Mouse (Mus musculus) limb, embryonic 12.5 days (tissue): Measurements from ENCODE around the gene Grm3. TPM values are rescaled to one million over a fixed set of nuclear protein-coding genes. Genes with fewer than 3 reads are reported as not detected.

Experiments
- ATAC-seq: fragments of 200-750 bp; cut with Nextera tagmentation; 2 replicates; pipeline ENCODE4 v1.8.0; 2017; ENCODE audit warnings: low read depth, moderate TSS enrichment; ENCODE audit not compliant: insufficient number of reproducible peaks, insufficient read depth, low FRiP score, low TSS enrichment
- H3K27ac ChIP-seq: fragments of 300-500 bp; sonication (generic); 2 replicates; pipeline ENCODE4 v1.5.1; 2016; ENCODE audit warnings: mild to moderate bottlenecking, moderate library complexity
- H3K27me3 ChIP-seq: fragments of 300-500 bp; sonication (generic); 2 replicates; pipeline ENCODE4 v1.6.1; 2016; ENCODE audit warnings: mild to moderate bottlenecking, moderate library complexity
- H3K36me3 ChIP-seq: fragments of 300-500 bp; sonication (generic); 2 replicates; pipeline ENCODE4 v1.6.1; 2016; ENCODE audit warnings: mild to moderate bottlenecking, moderate library complexity
- H3K4me1 ChIP-seq: fragments of 300-500 bp; sonication (generic); replicated peaks from 2 replicates; pipeline ENCODE4 v1.6.1; 2016
- H3K4me2 ChIP-seq: fragments of 300-500 bp; sonication (generic); 2 replicates; pipeline ENCODE4 v1.6.1; 2016; ENCODE audit warnings: mild to moderate bottlenecking, moderate library complexity
- H3K4me3 ChIP-seq: fragments of 300-500 bp; sonication (generic); replicated peaks from 2 replicates; pipeline ENCODE4 v1.5.1; 2016; ENCODE audit warnings: mild to moderate bottlenecking
- H3K9ac ChIP-seq: fragments of 300-500 bp; sonication (generic); replicated peaks from 2 replicates; pipeline ENCODE4 v1.6.1; 2016; ENCODE audit warnings: mild to moderate bottlenecking, moderate library complexity
- H3K9me3 ChIP-seq: fragments of 300-500 bp; sonication (generic); 2 replicates; pipeline ENCODE4 v1.6.1; 2016; ENCODE audit warnings: mild to moderate bottlenecking, moderate library complexity
- WGBS: fragments of 180-500 bp; shearing (Covaris S2); methylation state at CpG from one replicate; pipeline ENCODE4 v1.1.7; 2016; 5-methylcytosine and 5-hydroxymethylcytosine counted together
- polyA plus RNA-seq: library from polyadenylated mRNA; unstranded; fragments of >200 nt; fragmentation: Nextera tagmentation; extraction: Ambion mirVana; gene quantifications from 2 replicates; pipeline ENCODE4 v1.2.1, GENCODE M21; 2016

Gene Grm3
- polyA plus RNA-seq, 1 experiment from 2014 or later = 0.39 TPM

DNA sequence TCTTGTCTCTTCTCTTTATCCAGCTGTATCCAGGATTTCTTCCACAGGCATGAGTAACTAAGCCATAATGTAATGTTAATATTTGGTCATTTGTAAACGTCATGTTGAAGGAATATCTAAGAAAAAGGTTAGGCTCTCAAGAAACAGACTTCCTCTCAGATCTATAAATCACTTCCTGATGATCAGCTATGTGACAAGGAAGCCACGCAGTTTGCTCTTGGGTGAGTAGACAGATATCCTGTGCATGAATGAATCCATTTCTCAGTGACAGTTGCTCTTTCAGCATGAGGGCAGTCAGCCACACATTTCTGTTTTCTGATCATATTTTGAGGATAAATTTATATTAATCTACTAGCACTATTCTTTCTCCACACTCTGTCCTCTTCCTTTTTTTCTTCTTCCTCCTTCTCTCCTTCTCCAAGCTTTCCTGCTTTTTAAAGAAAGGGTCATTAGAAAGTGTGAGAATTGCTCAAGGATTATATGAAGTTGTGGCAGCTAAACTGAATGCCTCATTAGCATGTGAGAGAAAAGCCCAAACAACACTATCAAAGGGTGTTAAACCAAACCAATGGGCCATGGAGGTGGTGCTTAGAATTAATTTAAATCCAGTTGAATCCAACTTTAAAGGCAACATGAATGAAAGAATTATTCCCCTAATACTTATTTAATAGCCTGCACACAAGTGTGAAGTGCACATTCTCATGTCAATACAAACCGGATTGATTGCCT is 22.1 kb downstream of the Grm3 start:
- Histone ChIP-seq H3K4me1 (no peaks in the 10 kb centered on the region), H3K4me2 (no peak overlapping the region), H3K4me3 (no peak overlapping the region), H3K27ac (no peak overlapping the region), H3K36me3 (no peaks in the 10 kb centered on the region), H3K9ac (no peak overlapping the region), H3K27me3 (no peaks in the 10 kb centered on the region), H3K9me3 (no peaks in the 10 kb centered on the region)
- ATAC-seq = no peak
- WGBS = 27% methylated on average over 3 of the region's 3 CpGs

- 91% methylated on average over 1 of the region's 1 CpGs for WGBS
- Histone ChIP-seq H3K9me3 (no peaks in the 10 kb centered on the region), H3K9ac (no peak overlapping the region), H3K27ac (no peak overlapping the region), H3K4me2 (no peak overlapping the region), H3K36me3 (no peaks in the 10 kb centered on the region), H3K4me3 (no peak overlapping the region), H3K4me1 (no peaks in the 10 kb centered on the region), H3K27me3 (no peaks in the 10 kb centered on the region)
- no peak for ATAC-seq
These were observed 32.6 kb downstream of the Grm3 start for GRCm38 (mm10) chr5:9692333-9692732.

DNA sequence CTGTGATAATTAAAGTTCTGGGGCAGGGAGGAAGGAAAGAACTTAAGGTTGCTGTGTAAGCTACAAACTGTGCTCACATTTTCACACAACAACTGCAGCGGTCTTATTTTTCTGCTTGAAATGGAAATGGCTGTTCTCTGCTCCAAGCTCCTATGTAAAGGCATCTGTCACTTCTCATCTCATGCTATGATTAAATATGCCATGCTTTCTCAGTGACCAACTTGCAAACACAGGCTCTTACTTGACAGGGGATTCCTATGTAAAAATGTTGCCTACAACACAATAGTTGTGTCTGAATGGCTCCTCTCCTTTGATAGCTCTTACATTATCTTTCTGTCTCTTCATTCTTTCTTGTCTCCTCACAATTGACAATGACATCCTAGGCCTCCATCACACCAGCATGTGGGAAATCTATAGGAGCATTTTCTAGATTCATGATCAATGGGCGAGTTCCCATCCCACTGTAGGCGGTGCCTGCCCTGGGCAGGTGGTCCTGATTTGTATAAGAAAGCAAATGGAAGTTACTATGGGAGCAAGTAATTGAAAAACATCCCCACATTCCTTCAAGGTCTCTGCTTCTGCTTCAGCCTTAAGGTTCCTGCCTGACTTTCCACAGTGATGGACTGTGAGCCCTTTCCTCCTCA is 34.2 kb downstream of the Grm3 start:
- no peak for ATAC-seq
- H3K4me1 ChIP-seq = no peaks in the 10 kb centered on the region
- H3K9ac ChIP-seq = no peak overlapping the region
- H3K36me3 ChIP-seq = no peaks in the 10 kb centered on the region
- H3K9me3 ChIP-seq = no peaks in the 10 kb centered on the region
- no peak overlapping the region for H3K27ac ChIP-seq
- WGBS = 48% methylated on average over 3 of the region's 3 CpGs
- H3K27me3 ChIP-seq = no peaks in the 10 kb centered on the region
- H3K4me2 ChIP-seq = no peak overlapping the region
- H3K4me3 ChIP-seq = no peak overlapping the region

GRCm38 (mm10) chr5:9690192-9690591 is 34.8 kb downstream of the Grm3 start:
- no peak overlapping the region for H3K4me3 ChIP-seq
- H3K9ac ChIP-seq = no peak overlapping the region
- no peak overlapping the region for H3K4me2 ChIP-seq
- no peak overlapping the region for H3K27ac ChIP-seq
- no peaks in the 10 kb centered on the region for H3K27me3 ChIP-seq
- ATAC-seq = no peak
- no peaks in the 10 kb centered on the region for H3K9me3 ChIP-seq
- 36% methylated on average over 1 of the region's 1 CpGs for WGBS
- H3K4me1 ChIP-seq = no peaks in the 10 kb centered on the region
- H3K36me3 ChIP-seq = no peaks in the 10 kb centered on the region

DNA sequence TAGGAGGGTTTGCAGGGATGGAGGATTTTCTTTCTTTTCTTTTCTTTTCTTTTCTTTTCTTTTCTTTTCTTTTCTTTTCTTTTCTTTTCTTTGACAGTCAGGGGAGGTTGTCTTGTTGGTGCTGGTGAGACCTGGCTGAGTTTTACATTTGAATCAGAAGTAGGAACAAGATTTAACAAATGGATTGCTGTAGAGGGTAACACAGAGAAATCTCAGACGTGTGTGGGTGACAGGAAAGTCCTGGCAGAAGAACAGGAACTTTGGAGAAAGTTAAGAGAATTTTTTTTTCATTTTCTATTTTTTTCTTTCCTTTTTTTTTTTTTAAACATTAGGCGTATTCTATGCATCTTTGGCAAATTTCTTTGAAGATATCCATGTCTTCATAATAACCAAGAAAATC is 41.8 kb downstream of the Grm3 start:
- Histone ChIP-seq H3K4me3 (no peak overlapping the region), H3K27me3 (no peaks in the 10 kb centered on the region), H3K9ac (no peak overlapping the region), H3K36me3 (no peaks in the 10 kb centered on the region), H3K4me2 (no peak overlapping the region), H3K27ac (no peak overlapping the region), H3K9me3 (no peaks in the 10 kb centered on the region), H3K4me1 (no peaks in the 10 kb centered on the region)
- ATAC-seq = no peak
- 71% methylated on average over 2 of the region's 2 CpGs for WGBS

DNA sequence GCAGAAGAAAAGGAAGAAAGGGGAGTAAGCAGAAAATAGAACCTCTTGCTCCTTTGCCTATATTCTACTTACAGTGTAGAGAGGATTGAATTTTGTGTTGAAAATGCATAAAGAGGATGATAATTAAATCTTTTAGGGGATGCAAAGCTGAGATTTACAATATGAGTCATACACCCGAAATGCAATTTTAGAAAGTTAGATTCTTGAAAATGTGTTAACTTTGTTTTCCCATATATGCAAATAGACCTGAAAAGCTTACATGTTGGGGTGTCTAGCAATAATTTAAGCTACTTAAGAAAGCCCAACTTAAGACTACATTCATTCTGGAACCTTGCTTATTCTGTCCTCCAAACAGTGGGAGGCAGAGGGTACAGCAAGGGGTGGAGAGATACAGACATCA is 56.0 kb downstream of the Grm3 start:
- Histone ChIP-seq H3K9ac (no peak overlapping the region), H3K4me3 (no peak overlapping the region), H3K4me2 (no peak overlapping the region), H3K4me1 (no peaks in the 10 kb centered on the region), H3K27me3 (no peaks in the 10 kb centered on the region), H3K36me3 (no peaks in the 10 kb centered on the region), H3K27ac (no peak overlapping the region), H3K9me3 (no peaks in the 10 kb centered on the region)
- ATAC-seq = no peak
- 91% methylated on average over 1 of the region's 1 CpGs for WGBS

DNA sequence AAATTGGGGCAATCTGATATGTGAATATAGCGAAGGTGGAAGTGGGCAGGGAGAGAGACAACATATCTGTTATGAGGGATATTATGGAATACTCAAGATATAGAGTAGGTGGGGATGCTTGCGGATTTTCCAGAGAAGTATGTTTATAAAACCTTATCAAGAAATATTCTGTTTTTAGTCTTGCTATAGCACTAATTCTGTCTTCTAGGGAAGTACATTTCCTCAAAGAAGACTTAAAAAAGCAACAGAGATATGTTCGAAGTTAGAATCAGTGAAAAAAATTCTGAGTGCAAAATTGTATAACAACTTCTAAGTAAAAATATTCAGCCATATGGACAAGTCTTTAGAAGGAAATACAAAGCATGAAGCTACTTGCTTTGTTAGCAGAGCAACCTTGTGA is 61.6 kb downstream of the Grm3 start:
- H3K27me3 ChIP-seq = no peaks in the 10 kb centered on the region
- no peaks in the 10 kb centered on the region for H3K4me1 ChIP-seq
- H3K36me3 ChIP-seq = no peaks in the 10 kb centered on the region
- no peak overlapping the region for H3K27ac ChIP-seq
- ATAC-seq = no peak
- no peak overlapping the region for H3K4me3 ChIP-seq
- no peaks in the 10 kb centered on the region for H3K9me3 ChIP-seq
- no peak overlapping the region for H3K4me2 ChIP-seq
- H3K9ac ChIP-seq = no peak overlapping the region
- 88% methylated on average over 3 of the region's 3 CpGs for WGBS

GRCm38 (mm10) chr5:9661870-9662589 is 62.9 kb downstream of the Grm3 start:
- 57% methylated on average over 9 of the region's 9 CpGs for WGBS

DNA sequence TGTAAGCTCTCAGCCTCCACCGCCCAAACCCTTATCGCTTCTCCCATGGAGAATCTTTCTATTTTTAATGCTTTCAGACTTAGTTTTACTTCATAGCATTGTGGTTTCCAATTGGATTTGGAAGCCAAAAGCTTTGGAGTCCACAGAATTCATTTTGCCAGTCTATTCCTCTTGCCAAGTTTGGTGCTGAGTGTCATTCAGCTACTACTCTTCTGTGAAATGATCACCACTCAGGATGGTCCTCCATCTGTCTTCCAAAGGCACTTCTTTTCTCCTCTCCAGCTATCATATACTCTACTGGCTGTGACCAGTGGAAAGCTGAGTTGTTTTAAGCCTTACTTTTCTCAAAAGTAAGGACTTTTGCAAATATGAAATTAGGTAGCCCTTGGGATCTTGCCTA is 86.4 kb downstream of the Grm3 start:
- no peak for ATAC-seq
- Histone ChIP-seq H3K9ac (no peak overlapping the region), H3K27ac (no peak overlapping the region), H3K36me3 (no peaks in the 10 kb centered on the region), H3K9me3 (no peaks in the 10 kb centered on the region), H3K27me3 (no peaks in the 10 kb centered on the region), H3K4me2 (no peak overlapping the region), H3K4me3 (no peak overlapping the region), H3K4me1 (no peaks in the 10 kb centered on the region)
- WGBS = 94% methylated on average over 2 of the region's 2 CpGs

More at GRCm38 (mm10) chr5:9661870-9662589, 62.9 kb downstream of the Grm3 start:
- Histone ChIP-seq H3K36me3 (no peaks in the 10 kb centered on the region), H3K9ac (no peak overlapping the region), H3K27me3 (no peaks in the 10 kb centered on the region), H3K27ac (no peak overlapping the region), H3K9me3 (no peaks in the 10 kb centered on the region), H3K4me2 (no peak overlapping the region), H3K4me3 (no peak overlapping the region), H3K4me1 (no peaks in the 10 kb centered on the region)
- ATAC-seq = no peak

DNA sequence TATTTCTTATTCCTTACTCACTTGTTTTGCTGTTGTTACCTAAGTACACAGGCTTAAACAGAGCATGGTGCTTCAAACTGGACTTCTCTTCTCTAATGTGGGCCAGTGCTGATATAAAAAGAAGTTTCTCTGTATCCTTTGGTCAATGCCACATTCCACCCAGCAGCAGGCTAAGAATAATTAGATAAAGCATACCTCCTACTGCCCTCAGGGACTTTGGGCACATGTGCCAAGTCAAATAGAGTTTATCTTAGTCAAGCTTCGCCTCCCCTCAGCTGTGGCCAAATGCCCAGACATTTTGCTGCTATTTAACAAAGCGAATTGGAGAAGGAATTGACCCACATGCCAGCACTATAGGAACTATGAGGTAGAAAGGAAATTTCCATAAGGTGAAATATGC is 97.8 kb downstream of the Grm3 start:
- peaks cover 8% of the 10 kb centered on the region; the same call in 1 of the 2 replicates for H3K4me1 ChIP-seq
- WGBS = 81% methylated on average over 2 of the region's 2 CpGs
- H3K36me3 ChIP-seq = no peaks in the 10 kb centered on the region
- no peaks in the 10 kb centered on the region for H3K27me3 ChIP-seq
- no peak overlapping the region for H3K27ac ChIP-seq
- no peak for ATAC-seq
- H3K9me3 ChIP-seq = no peaks in the 10 kb centered on the region
- no peak overlapping the region for H3K4me2 ChIP-seq
- H3K4me3 ChIP-seq = no peak overlapping the region
- H3K9ac ChIP-seq = no peak overlapping the region

GRCm38 (mm10) chr5:9624396-9624795 is 100.6 kb downstream of the Grm3 start:
- H3K9me3 ChIP-seq = no peaks in the 10 kb centered on the region
- H3K4me3 ChIP-seq = no peak overlapping the region
- WGBS = 90% methylated on average over 4 of the region's 4 CpGs
- H3K36me3 ChIP-seq = no peaks in the 10 kb centered on the region
- peaks cover 8% of the 10 kb centered on the region; the same call in 1 of the 2 replicates for H3K4me1 ChIP-seq
- H3K27ac ChIP-seq = no peak overlapping the region
- H3K4me2 ChIP-seq = no peak overlapping the region
- H3K9ac ChIP-seq = no peak overlapping the region
- no peaks in the 10 kb centered on the region for H3K27me3 ChIP-seq
- no peak for ATAC-seq
